Mouse (Mus musculus): ENCODE results near the gene Scd2.

- TF ChIP-seq CTCF (IDR thresholded peaks at IDR 0.05; ENCODE audit: borderline replicate concordance, insufficient read depth, low read length) (no peak), POLR2A (IDR thresholded peaks at IDR 0.05; ENCODE audit: low read depth, low read length) (no peak)
Measured at GRCm38 (mm10) chr19:44311306-44312006, 18.0 kb downstream of the Scd2 start.
